Mouse (Mus musculus) hindbrain, embryonic 10.5 days (tissue): ENCODE results near the gene Fsd2. TPM values are rescaled to one million over a fixed set of nuclear protein-coding genes. Genes with fewer than 3 reads are reported as not detected.

Source experiments
- DNase-seq: peaks from one replicate; pipeline ENCODE4 v3.0.0-alpha.2; 2017; ENCODE audit warnings: low spot score
- H3K27ac ChIP-seq: fragments of 300-500 bp; sonication (generic); 2 replicates; pipeline ENCODE4 v1.5.1; 2016; ENCODE audit warnings: mild to moderate bottlenecking, moderate library complexity
- H3K27me3 ChIP-seq: fragments of 300-500 bp; sonication (generic); 2 replicates; pipeline ENCODE4 v1.6.1; 2016; ENCODE audit warnings: mild to moderate bottlenecking; ENCODE audit not compliant: poor library complexity, insufficient read depth, severe bottlenecking
- H3K36me3 ChIP-seq: fragments of 300-500 bp; sonication (generic); 2 replicates; pipeline ENCODE4 v1.6.1; 2016; ENCODE audit warnings: mild to moderate bottlenecking, moderate library complexity
- H3K4me1 ChIP-seq: fragments of 300-500 bp; sonication (generic); replicated peaks from 2 replicates; pipeline ENCODE4 v1.6.1; 2016; ENCODE audit warnings: mild to moderate bottlenecking
- H3K4me3 ChIP-seq: fragments of 300-500 bp; sonication (generic); 2 replicates; pipeline ENCODE4 v1.5.1; 2016; ENCODE audit warnings: mild to moderate bottlenecking, moderate library complexity
- H3K9me3 ChIP-seq: fragments of 300-500 bp; sonication (generic); 2 replicates; pipeline ENCODE4 v1.6.1; 2016; ENCODE audit warnings: mild to moderate bottlenecking, moderate library complexity
- WGBS: fragments of 180-500 bp; shearing (Covaris S2); methylation state at CpG from one replicate; pipeline ENCODE4 v1.1.7; 2016; 5-methylcytosine and 5-hydroxymethylcytosine counted together
- polyA plus RNA-seq: library from polyadenylated mRNA; unstranded; fragments of >200 nt; fragmentation: Nextera tagmentation; extraction: Ambion mirVana; gene quantifications from 2 replicates; pipeline ENCODE4 v1.2.1, GENCODE M21; 2016

Gene Fsd2
- 0.07 and 0.54 TPM in 2 replicates for polyA plus RNA-seq

GRCm38 (mm10) chr7:81566892-81567291 lies at the start of gene Fsd2:
Gene Fsd2 (minus strand): TSS chr7:81566944.
- H3K36me3 ChIP-seq = no peaks in the 10 kb centered on the region
- 0 out of 2 replicates have a peak within 1 kb of the TSS, but pooled peaks have one; percentile 45 for H3K27ac ChIP-seq
- WGBS = 79% methylated on average over 9 of the region's 9 CpGs
- H3K27me3 ChIP-seq = no peaks in the 10 kb centered on the region; the same call in 1 of the 2 replicates
- peaks cover 15% of the 10 kb centered on the region for H3K4me1 ChIP-seq
- H3K9me3 ChIP-seq = no peaks in the 10 kb centered on the region
- H3K4me3 ChIP-seq = no peak within 1 kb of the TSS
- no peak for DNase-seq

- Histone ChIP-seq H3K4me3 (no peak overlapping the region), H3K4me1 (peaks cover 12% of the 10 kb centered on the region), H3K27me3 (no peaks in the 10 kb centered on the region), H3K27ac (no peak overlapping the region), H3K36me3 (peaks cover 4% of the 10 kb centered on the region; the same call in 1 of the 2 replicates), H3K9me3 (no peaks in the 10 kb centered on the region)
- DNase-seq = peak; percentile 8
- 58% methylated on average over 9 of the region's 9 CpGs for WGBS
These were observed 48.3 kb upstream of the Fsd2 start for GRCm38 (mm10) chr7:81615031-81615430.

DNA sequence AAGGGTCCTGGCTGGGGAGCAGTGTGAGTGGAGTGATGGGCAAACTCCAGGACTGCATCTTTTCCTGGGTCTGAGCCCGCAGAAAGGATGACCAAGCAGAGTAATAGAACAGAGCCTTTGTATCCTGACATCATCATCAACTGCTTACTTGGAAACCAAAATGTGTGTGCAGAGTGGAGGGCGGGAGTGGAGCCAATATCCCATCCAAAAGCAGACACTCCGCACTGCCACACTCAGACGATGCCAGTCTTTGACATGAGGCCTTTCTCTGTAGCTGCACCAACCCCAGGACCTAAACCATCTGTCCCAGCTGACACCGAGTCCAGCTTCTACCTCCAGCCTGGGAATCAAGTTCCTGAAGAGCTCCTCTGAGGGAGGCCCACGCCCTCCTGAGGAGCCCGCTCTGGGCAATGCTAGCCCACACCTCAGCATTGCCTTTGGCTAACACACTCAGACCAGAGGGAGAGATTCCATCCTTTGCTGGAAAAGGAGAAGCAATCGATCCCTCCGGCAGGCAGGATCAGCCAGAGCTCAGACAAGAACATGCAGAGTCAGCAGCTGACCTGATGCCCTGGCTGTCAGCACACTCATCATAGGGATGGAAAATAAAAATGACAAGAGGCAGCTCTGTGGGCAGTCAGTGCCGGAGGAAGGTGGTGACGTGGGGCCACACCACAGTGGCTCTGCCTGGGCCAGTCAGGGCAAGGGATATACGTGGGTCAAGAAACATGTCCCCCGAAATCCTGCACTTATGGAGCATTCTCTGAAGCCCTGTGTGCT lies 46.3 kb upstream of the Fsd2 start:
- peak; percentile 12 for DNase-seq
- peaks cover 4% of the 10 kb centered on the region; the same call in 1 of the 2 replicates for H3K36me3 ChIP-seq
- H3K27me3 ChIP-seq = no peaks in the 10 kb centered on the region
- no peak overlapping the region for H3K4me3 ChIP-seq
- 84% methylated on average over 13 of the region's 13 CpGs for WGBS
- no peak overlapping the region for H3K27ac ChIP-seq
- H3K4me1 ChIP-seq = peaks cover 12% of the 10 kb centered on the region
- H3K9me3 ChIP-seq = no peaks in the 10 kb centered on the region

DNA sequence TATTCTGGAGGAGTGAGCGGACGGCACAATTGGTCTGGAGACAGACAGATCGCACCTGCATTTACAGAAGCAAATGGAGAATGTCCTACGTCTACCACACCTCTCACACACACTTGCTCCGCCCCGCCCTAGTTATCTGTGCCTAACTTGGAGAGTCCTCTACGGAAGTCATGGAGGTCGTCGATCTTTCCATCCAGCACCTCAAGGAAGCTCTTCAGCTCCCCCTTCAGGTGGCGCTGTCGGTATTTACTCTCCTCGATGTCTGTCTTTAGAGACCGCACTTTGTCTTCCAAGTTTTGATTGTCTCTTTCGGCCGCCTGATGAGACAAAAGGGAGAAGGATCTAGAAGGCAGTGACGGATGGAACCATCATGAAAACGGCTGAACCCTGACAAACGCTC lies 43.4 kb upstream of the Fsd2 start:
- Histone ChIP-seq H3K27ac (no peak overlapping the region), H3K36me3 (peaks cover 4% of the 10 kb centered on the region; the same call in 1 of the 2 replicates), H3K27me3 (no peaks in the 10 kb centered on the region), H3K4me3 (no peak overlapping the region), H3K4me1 (peaks cover 12% of the 10 kb centered on the region), H3K9me3 (no peaks in the 10 kb centered on the region)
- peak; percentile 13 for DNase-seq
- 62% methylated on average over 18 of the region's 18 CpGs for WGBS

DNA sequence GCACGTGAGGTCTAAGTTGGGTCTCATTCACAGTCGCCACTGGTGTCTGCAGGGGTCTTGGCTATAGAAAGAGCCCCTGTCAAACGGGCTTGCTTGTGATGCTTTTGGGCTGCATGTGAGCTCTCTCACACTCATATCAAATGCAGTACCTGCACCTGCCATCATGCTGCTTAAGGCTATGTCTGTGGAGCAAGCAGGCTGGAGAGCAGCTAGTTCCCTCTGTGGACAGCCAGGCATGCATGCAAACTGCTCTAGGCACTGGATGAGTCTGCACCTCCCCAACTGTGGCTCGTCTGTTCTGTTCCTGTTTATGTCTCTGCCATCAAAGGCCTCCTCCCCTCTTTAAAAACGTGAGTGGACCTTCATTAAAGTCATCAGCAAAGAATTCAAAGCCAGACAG lies 39.7 kb upstream of the Fsd2 start:
- no peaks in the 10 kb centered on the region for H3K9me3 ChIP-seq
- no peak for DNase-seq
- H3K27me3 ChIP-seq = no peaks in the 10 kb centered on the region
- no peaks in the 10 kb centered on the region for H3K4me1 ChIP-seq
- no peak overlapping the region for H3K4me3 ChIP-seq
- peaks cover 4% of the 10 kb centered on the region; the same call in 1 of the 2 replicates for H3K36me3 ChIP-seq
- 61% methylated on average over 5 of the region's 5 CpGs for WGBS
- no peak overlapping the region for H3K27ac ChIP-seq

GRCm38 (mm10) chr7:81605489-81605888 lies 38.7 kb upstream of the Fsd2 start:
- Histone ChIP-seq H3K36me3 (no peaks in the 10 kb centered on the region), H3K27ac (no peak overlapping the region), H3K4me1 (no peaks in the 10 kb centered on the region), H3K4me3 (no peak overlapping the region), H3K27me3 (no peaks in the 10 kb centered on the region), H3K9me3 (no peaks in the 10 kb centered on the region)
- no peak for DNase-seq
- WGBS = 74% methylated on average over 4 of the region's 4 CpGs

- DNase-seq = no peak
- H3K27ac ChIP-seq = no peak overlapping the region
- peaks cover 2% of the 10 kb centered on the region; the same call in 1 of the 2 replicates for H3K4me1 ChIP-seq
- H3K27me3 ChIP-seq = no peaks in the 10 kb centered on the region
- H3K36me3 ChIP-seq = no peaks in the 10 kb centered on the region
- H3K9me3 ChIP-seq = no peaks in the 10 kb centered on the region
- no peak overlapping the region for H3K4me3 ChIP-seq
- WGBS = 77% methylated on average over 5 of the region's 5 CpGs
These were observed 38.2 kb upstream of the Fsd2 start for GRCm38 (mm10) chr7:81604991-81605390.

DNA sequence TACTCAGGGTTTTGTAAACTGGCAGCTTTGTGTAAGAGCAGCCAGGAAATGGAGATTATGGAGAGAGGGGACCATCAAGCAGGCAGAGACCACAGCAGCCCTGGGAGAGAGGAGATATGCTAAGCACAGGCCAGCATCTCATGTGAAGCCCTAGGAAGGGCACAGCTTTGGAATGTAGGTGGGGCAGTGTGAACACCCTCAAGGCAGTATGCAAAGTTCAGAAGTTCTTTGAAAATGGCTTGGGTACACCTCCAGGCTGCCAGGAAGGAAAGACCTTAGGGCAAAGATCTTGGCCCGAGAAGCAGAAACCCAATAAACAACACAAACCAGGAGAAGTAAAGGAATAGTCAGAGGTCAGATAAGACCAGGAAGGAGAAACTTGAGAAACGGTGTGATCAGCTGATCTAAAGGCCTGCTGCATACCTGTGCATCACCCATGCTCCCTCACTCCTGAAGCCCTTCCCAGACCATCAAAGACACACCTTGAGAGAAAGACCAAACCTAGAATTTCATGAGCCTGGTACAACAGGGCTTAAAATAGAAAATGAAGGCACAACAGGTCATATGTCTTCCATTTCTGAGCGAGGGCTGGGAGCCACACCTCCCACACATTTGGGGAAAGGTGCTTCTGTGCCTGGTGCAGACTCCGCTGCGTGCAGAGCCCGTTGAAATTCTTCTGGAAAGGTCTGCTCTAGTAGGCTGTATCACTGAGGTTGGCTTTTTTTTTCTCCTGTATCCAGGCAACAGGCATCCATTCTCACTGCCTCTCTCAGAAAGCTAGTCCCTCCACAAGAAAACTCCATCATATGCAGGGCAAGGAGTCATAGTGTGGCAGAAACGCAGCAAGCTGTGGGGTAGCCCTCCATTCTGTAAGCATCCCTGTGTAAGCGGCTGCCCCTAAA lies 32.9 kb upstream of the Fsd2 start:
- Histone ChIP-seq H3K4me3 (no peak overlapping the region), H3K9me3 (no peaks in the 10 kb centered on the region), H3K27me3 (no peaks in the 10 kb centered on the region), H3K36me3 (peaks cover 36% of the 10 kb centered on the region), H3K4me1 (peaks cover 3% of the 10 kb centered on the region; the same call in 1 of the 2 replicates), H3K27ac (no peak overlapping the region)
- DNase-seq = no peak
- 72% methylated on average over 8 of the region's 8 CpGs for WGBS

GRCm38 (mm10) chr7:81597660-81598059 lies 30.9 kb upstream of the Fsd2 start:
- peaks cover 55% of the 10 kb centered on the region for H3K36me3 ChIP-seq

DNA sequence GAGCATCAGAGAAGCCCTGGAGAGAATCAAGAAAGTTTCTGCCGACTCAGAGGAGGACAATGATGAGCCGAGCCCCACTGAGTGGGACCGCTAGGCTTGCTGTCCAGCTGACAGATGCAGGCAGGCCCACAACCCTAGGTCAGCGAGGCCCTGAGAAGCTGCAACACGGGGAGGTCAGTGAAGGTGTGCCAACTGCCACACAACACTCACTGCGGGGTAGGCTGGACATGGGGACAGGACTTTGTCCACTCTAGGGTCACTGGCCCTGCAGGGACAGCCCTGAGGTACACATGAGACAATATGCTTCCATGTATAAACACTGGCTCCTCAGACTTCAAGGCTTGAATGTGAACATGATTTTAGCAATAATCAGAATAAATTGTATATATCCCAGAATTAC lies 29.3 kb upstream of the Fsd2 start:
- no peak overlapping the region for H3K4me3 ChIP-seq
- H3K27me3 ChIP-seq = no peaks in the 10 kb centered on the region
- H3K36me3 ChIP-seq = peaks cover 70% of the 10 kb centered on the region
- no peak for DNase-seq
- WGBS = 85% methylated on average over 6 of the region's 6 CpGs
- H3K4me1 ChIP-seq = peaks cover 3% of the 10 kb centered on the region; the same call in 1 of the 2 replicates
- H3K9me3 ChIP-seq = no peaks in the 10 kb centered on the region
- no peak overlapping the region for H3K27ac ChIP-seq

More at GRCm38 (mm10) chr7:81597660-81598059, 30.9 kb upstream of the Fsd2 start:
- 95% methylated on average over 1 of the region's 1 CpGs for WGBS
- Histone ChIP-seq H3K27me3 (no peaks in the 10 kb centered on the region), H3K4me3 (no peak overlapping the region), H3K4me1 (peaks cover 3% of the 10 kb centered on the region; the same call in 1 of the 2 replicates), H3K9me3 (no peaks in the 10 kb centered on the region), H3K27ac (no peak overlapping the region)
- no peak for DNase-seq

DNA sequence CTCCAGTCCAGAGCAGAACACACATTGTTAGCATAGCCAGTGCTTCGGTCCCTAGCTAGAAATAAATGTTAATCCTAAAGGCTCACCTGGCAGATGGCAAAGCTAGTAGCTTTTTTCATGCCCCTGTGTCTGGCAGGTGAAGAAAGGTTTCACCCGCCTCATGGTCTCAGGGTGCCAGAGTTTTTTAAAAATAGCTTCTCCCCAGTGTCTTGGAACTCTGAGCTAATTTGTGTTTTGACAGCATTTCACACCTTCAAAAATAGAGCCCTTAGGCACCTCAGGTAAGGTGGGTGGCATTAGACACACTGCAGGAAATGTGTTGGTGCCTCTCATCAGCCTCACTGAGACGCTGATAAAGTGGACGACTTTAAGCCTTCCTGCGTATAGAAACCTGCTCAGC lies 28.3 kb upstream of the Fsd2 start:
- Histone ChIP-seq H3K27ac (no peak overlapping the region), H3K4me1 (peaks cover 1% of the 10 kb centered on the region; the same call in 1 of the 2 replicates), H3K4me3 (no peak overlapping the region), H3K9me3 (no peaks in the 10 kb centered on the region), H3K27me3 (no peaks in the 10 kb centered on the region), H3K36me3 (peaks cover 80% of the 10 kb centered on the region)
- WGBS = 91% methylated on average over 5 of the region's 5 CpGs
- no peak for DNase-seq

- no peaks in the 10 kb centered on the region for H3K27me3 ChIP-seq
- 89% methylated on average over 8 of the region's 8 CpGs for WGBS
- no peak overlapping the region for H3K4me3 ChIP-seq
- no peak overlapping the region for H3K27ac ChIP-seq
- DNase-seq = no peak
- H3K4me1 ChIP-seq = no peaks in the 10 kb centered on the region
- H3K9me3 ChIP-seq = no peaks in the 10 kb centered on the region
- H3K36me3 ChIP-seq = peaks cover 89% of the 10 kb centered on the region
These were observed 26.6 kb upstream of the Fsd2 start for GRCm38 (mm10) chr7:81593387-81593786.
